Mouse (Mus musculus): ENCODE measurements around the gene Mindy1. TPM values are rescaled to one million over a fixed set of nuclear protein-coding genes. Genes with fewer than 3 reads are reported as not detected.

Mindy1 gene
- polyA plus RNA-seq, 1 experiment = 25.5 TPM

- H3K4me1 ChIP-seq (ENCODE audit: control insufficient read depth, insufficient read depth, low read length) = no peaks in the 10 kb centered on the region; the same call in 1 of the 2 replicates
- TF ChIP-seq CTCF (IDR thresholded peaks at IDR 0.05; ENCODE audit: borderline replicate concordance, insufficient read depth, low read length) (no peak), POLR2A (IDR thresholded peaks at IDR 0.05; ENCODE audit: low read depth, low read length) (0 out of 2 replicates have a peak, but pooled peaks have one; percentile 20)
- peak overlapping the region; percentile 96 for H3K4me3 ChIP-seq (ENCODE audit: insufficient read depth, low read length)
- H3K27ac ChIP-seq (ENCODE audit: insufficient read depth, low read length) = peak overlapping the region; percentile 49
These were observed 398 bp upstream of the Mindy1 start for GRCm38 (mm10) chr3:95280747-95281146.

DNA sequence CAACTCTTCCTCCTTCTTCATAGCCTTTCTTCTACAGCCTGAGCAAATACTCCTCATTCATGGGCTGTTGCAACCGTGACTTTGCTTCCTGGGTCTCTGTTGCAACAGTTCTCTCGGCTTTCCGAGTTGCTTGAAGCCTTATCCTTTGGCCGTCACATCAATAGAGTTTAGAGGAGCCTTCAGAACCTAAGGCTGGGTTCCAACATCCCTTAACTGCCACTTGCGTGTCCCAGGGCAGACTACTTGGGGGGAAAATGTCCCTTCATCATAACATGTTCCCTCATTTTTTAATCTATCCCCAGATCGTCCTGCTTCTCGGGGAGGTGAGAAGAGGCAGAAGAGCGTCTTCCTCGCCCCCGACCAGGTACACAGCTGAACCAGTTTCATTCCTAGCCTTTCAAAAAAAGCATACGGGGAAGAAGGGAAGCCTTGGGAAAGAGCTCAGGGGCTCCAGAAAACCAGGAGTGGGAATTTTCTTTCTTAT is 1.3 kb downstream of the Mindy1 start:
- H3K4me3 ChIP-seq (ENCODE audit: insufficient read depth, low read length) = peak overlapping the region; percentile 75
- no peaks in the 10 kb centered on the region; the same call in 1 of the 2 replicates for H3K4me1 ChIP-seq (ENCODE audit: control insufficient read depth, insufficient read depth, low read length)
- H3K27ac ChIP-seq (ENCODE audit: insufficient read depth, low read length) = peak overlapping the region; percentile 97
- TF ChIP-seq POLR2A (IDR thresholded peaks at IDR 0.05; ENCODE audit: low read depth, low read length) = no peak
- TF ChIP-seq CTCF (IDR thresholded peaks at IDR 0.05; ENCODE audit: borderline replicate concordance, insufficient read depth, low read length) = no peak

DNA sequence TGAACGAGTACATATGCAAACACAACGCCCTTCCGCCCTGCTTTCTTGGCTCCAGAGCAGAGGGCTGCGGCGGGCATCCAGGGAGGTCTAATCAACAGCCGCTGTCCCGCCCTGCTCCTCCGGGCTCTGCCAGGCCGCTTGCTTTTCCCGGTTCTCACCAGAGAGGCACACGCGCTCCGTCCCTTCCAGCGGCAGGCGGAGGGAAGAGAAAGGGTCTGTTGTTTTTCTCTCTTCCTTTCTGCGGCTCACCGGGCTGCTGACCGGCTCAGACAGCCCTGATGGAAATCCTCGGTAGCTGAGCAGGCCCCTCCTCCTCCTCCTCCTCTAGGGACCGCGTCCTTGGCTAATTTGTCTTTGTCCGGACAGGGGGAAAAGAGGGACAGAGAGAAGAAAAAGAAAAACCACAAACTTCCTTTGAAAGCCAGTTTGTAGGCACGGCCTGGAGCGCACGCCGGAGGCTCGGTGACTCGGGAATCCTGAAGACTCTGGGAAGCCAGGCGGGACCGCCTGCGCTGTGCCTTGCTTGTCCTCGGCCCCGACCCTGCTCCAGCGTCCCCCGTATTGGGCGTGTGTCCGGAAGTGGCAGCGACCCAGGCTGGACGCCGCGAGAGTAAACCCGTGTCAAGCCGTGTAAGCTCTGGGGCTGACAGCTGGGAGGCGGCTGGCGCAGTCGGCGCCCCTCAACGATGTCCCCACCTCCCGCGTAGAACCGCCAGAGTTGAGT is 1.9 kb downstream of the Mindy1 start:
- H3K4me1 ChIP-seq (ENCODE audit: control insufficient read depth, insufficient read depth, low read length) = no peaks in the 10 kb centered on the region
- H3K4me3 ChIP-seq (ENCODE audit: insufficient read depth, low read length) = peak overlapping the region; percentile 75
- peak overlapping the region; percentile 97 for H3K27ac ChIP-seq (ENCODE audit: insufficient read depth, low read length)
- TF ChIP-seq CTCF (IDR thresholded peaks at IDR 0.05; ENCODE audit: borderline replicate concordance, insufficient read depth, low read length) = peak; percentile 11; the same call in 1 of the 2 replicates
- peak; percentile 74 for TF ChIP-seq POLR2A (IDR thresholded peaks at IDR 0.05; ENCODE audit: low read depth, low read length)

DNA sequence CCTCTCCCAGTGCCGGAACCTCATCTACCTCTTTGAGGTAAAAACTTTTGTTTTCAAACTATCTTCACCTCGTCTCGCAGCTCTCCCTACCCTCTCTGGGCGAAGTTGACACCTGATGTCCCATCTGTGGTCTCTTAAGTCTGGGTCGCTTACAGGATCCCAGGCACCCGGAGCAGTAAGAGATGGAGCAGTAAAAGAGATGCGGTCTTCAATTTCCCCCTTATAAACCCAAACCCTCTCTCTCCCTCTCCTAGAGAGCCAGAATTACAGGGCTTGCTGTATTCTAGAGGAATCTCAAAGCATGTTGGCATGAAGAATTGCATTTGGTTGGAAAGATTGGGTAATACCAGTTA is 2.4 kb downstream of the Mindy1 start:
- no peak for TF ChIP-seq CTCF (IDR thresholded peaks at IDR 0.05; ENCODE audit: borderline replicate concordance, insufficient read depth, low read length)
- no peak for TF ChIP-seq POLR2A (IDR thresholded peaks at IDR 0.05; ENCODE audit: low read depth, low read length)
- no peaks in the 10 kb centered on the region for H3K4me1 ChIP-seq (ENCODE audit: control insufficient read depth, insufficient read depth, low read length)
- peak overlapping the region; percentile 75 for H3K4me3 ChIP-seq (ENCODE audit: insufficient read depth, low read length)
- peak overlapping the region; percentile 97 for H3K27ac ChIP-seq (ENCODE audit: insufficient read depth, low read length)

- Histone ChIP-seq H3K4me1 (ENCODE audit: control insufficient read depth, insufficient read depth, low read length) (no peaks in the 10 kb centered on the region), H3K4me3 (ENCODE audit: insufficient read depth, low read length) (peak overlapping the region; percentile 75), H3K27ac (ENCODE audit: insufficient read depth, low read length) (no peak overlapping the region)
- no peak for TF ChIP-seq CTCF (IDR thresholded peaks at IDR 0.05; ENCODE audit: borderline replicate concordance, insufficient read depth, low read length)
These were observed 2.9 kb downstream of the Mindy1 start for GRCm38 (mm10) chr3:95284062-95284461.

GRCm38 (mm10) chr3:95284501-95285281 is 3.5 kb downstream of the Mindy1 start:
- Histone ChIP-seq H3K4me3 (ENCODE audit: insufficient read depth, low read length) (no peak overlapping the region), H3K27ac (ENCODE audit: insufficient read depth, low read length) (no peak overlapping the region), H3K4me1 (ENCODE audit: control insufficient read depth, insufficient read depth, low read length) (no peaks in the 10 kb centered on the region)
- TF ChIP-seq POLR2A (IDR thresholded peaks at IDR 0.05; ENCODE audit: low read depth, low read length) (no peak), CTCF (IDR thresholded peaks at IDR 0.05; ENCODE audit: borderline replicate concordance, insufficient read depth, low read length) (no peak)

DNA sequence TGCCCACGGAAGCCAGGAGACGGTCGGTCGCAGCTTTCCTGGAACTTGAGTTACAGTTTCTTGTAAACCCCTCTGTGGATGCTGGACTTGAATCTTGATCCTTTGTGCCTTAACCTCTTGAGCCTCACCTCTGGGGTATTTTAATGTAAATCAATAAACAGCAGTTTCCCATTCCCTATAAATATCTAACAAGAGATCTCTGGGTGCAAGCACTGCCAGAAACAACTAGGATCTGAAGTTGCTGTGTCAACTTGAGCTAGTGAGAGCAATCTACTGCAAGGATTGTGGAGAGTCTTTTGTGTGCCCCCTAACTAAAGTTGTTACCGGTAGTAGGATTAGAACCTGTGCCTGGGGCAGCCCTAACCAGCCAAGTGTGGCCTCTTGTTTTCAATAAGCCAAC is 4.2 kb downstream of the Mindy1 start:
- Histone ChIP-seq H3K4me1 (ENCODE audit: control insufficient read depth, insufficient read depth, low read length) (no peaks in the 10 kb centered on the region), H3K4me3 (ENCODE audit: insufficient read depth, low read length) (no peak overlapping the region), H3K27ac (ENCODE audit: insufficient read depth, low read length) (no peak overlapping the region)
- TF ChIP-seq POLR2A (IDR thresholded peaks at IDR 0.05; ENCODE audit: low read depth, low read length) (no peak), CTCF (IDR thresholded peaks at IDR 0.05; ENCODE audit: borderline replicate concordance, insufficient read depth, low read length) (no peak)

- Histone ChIP-seq H3K27ac (ENCODE audit: insufficient read depth, low read length) (no peak overlapping the region), H3K4me3 (ENCODE audit: insufficient read depth, low read length) (no peak overlapping the region), H3K4me1 (ENCODE audit: control insufficient read depth, insufficient read depth, low read length) (no peaks in the 10 kb centered on the region)
- TF ChIP-seq CTCF (IDR thresholded peaks at IDR 0.05; ENCODE audit: borderline replicate concordance, insufficient read depth, low read length) (no peak), POLR2A (IDR thresholded peaks at IDR 0.05; ENCODE audit: low read depth, low read length) (no peak)
These were observed 4.9 kb downstream of the Mindy1 start for GRCm38 (mm10) chr3:95286011-95286410.

- TF ChIP-seq CTCF (IDR thresholded peaks at IDR 0.05; ENCODE audit: borderline replicate concordance, insufficient read depth, low read length) = no peak
- TF ChIP-seq POLR2A (IDR thresholded peaks at IDR 0.05; ENCODE audit: low read depth, low read length) = no peak
- no peak overlapping the region for H3K4me3 ChIP-seq (ENCODE audit: insufficient read depth, low read length)
- H3K27ac ChIP-seq (ENCODE audit: insufficient read depth, low read length) = no peak overlapping the region
- H3K4me1 ChIP-seq (ENCODE audit: control insufficient read depth, insufficient read depth, low read length) = no peaks in the 10 kb centered on the region
These were observed 5.4 kb downstream of the Mindy1 start for GRCm38 (mm10) chr3:95286510-95286909.

DNA sequence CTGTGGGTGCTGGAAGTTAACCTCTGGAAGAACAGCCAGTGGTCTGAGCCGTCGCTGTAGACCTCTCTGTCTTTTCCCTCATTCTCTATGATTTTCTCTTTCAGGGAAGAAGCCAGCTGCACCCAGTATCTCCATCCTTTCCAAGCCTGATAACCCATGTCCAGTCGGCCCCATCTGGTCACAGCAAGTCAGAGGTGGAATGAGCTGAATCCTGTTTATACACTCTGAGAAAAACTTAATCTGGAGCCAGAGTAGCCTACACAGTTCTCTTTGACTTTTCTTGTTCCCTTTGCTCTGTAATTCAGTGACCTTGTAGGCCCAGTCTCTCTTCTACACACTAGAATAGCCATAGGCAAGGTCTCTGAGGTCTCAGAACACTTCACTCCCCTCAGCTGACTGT is 6.4 kb downstream of the Mindy1 start:
- TF ChIP-seq POLR2A (IDR thresholded peaks at IDR 0.05; ENCODE audit: low read depth, low read length) (no peak), CTCF (IDR thresholded peaks at IDR 0.05; ENCODE audit: borderline replicate concordance, insufficient read depth, low read length) (no peak)

More for the DNA sequence above, 6.4 kb downstream of the Mindy1 start:
- no peak overlapping the region for H3K4me3 ChIP-seq (ENCODE audit: insufficient read depth, low read length)
- no peak overlapping the region for H3K27ac ChIP-seq (ENCODE audit: insufficient read depth, low read length)
- no peaks in the 10 kb centered on the region for H3K4me1 ChIP-seq (ENCODE audit: control insufficient read depth, insufficient read depth, low read length)

All from embryonic fibroblast, embryonic 13.5 days (primary cell).